Mouse (Mus musculus) embryonic fibroblast, embryonic 13.5 days (primary cell): Measurements from ENCODE around the gene Vmn1r126.
"Not testable (repeated sequence)": the region's sequence is repeated elsewhere in the genome, so short reads cannot be mapped to it uniquely, and the experiment has no call there.

ENCODE experiments used
- CTCF ChIP-seq: IDR thresholded peaks from 2 replicates; pipeline ENCODE4 v1.5.1; 2011; ENCODE audit warnings: mild to moderate bottlenecking, control low read depth, low read length, moderate library complexity, borderline replicate concordance; ENCODE audit not compliant: insufficient read depth
- POLR2A ChIP-seq: IDR thresholded peaks from 2 replicates; pipeline ENCODE4 v1.6.1; 2011; ENCODE audit warnings: low read depth, mild to moderate bottlenecking, control low read depth, low read length, moderate library complexity

- not testable (repeated sequence) for TF ChIP-seq CTCF, POLR2A
These were observed 47.8 kb upstream of the Vmn1r126 start, which contains the start of gene Vmn1r128 for GRCm38 (mm10) chr7:21349073-21349472.
